ENCODE assay signal across 9 mouse cellular contexts in the genomic region with DNA sequence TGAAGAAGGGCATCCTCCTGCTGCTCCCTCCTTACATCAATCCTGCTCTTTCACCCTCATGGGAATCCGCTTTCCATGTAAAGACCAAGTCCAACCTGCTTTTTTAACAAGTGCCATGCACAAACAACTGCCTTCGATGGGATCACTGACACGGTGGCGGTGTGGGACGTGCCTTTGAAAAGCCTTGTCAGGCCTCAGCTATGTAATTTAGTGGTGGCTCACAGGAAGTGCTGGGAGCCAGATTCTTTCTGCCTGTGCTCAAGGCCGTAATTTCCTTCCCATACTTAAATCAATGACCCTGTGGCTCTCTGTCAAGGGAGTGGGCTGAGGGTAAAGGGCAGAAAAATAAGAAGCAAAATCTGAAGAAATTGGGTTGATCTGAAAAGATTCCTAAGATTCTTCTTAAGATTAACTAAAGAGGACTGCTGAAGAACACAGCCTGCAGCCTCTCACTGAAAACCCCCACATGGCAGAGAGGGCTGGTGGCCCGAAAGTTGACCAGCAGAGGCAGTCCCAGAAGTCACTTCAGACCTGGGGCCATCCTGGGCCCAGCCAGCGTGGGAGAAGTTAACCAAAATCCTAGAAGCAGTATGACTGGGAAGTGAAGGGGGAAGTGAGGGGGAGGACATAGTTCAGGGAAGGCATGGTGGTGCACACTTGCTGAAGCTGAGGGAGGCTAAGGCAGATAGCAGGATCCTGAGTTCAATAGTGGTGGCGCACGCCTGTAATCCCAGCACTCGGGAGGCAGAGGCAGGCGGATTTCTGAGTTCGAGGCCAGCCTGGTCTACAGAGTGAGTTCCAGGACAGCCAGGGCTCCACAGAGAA. TPM values are rescaled to one million over a fixed set of nuclear protein-coding genes. Genes with fewer than 3 reads are reported as not detected.
A peak's percentile ranks its signal among the peaks of the same experiment; 100 is the strongest.
DNase-seq lines count a peak whose midpoint lies in the region; ATAC-seq and TF ChIP-seq lines count a peak whose summit lies in the region.
"Had no signal": no experiment of that assay in that cellular context is flagged by ENCODE, and none has a peak within 500 bp of the region (broad histone marks: within the 10 kb centered on the region; RNA-seq: fewer than 3 reads in every experiment).

No protein-coding gene starts in this region.

- no peaks in the 10 kb centered on the region for H3K36me3 ChIP-seq in thymus, adult 2 months (ENCODE audit: control insufficient read depth, insufficient read depth, low read length)
- H3K36me3 ChIP-seq in embryonic facial prominence, embryonic 15.5 days = no peaks in the 10 kb centered on the region
- no peaks in the 10 kb centered on the region for H3K36me3 ChIP-seq in kidney, embryonic 16.5 days (ENCODE audit: insufficient read depth, low read length)
- H3K36me3 ChIP-seq in neural tube, embryonic 15.5 days = no peaks in the 10 kb centered on the region
- H3K36me3 ChIP-seq in forebrain, embryonic 10.5 days (replicated peaks) = 0 out of 2 replicates have a peak, but pooled peaks cover 8% of the 10 kb centered on the region
- H3K36me3 ChIP-seq: embryonic facial prominence, embryonic 12.5 days had no signal

- no peak overlapping the region for H3K4me3 ChIP-seq in thymus, adult 2 months (ENCODE audit: control insufficient read depth, insufficient read depth, low read length)
- H3K4me3 ChIP-seq in embryonic facial prominence, embryonic 15.5 days (replicated peaks) = no peak overlapping the region
- H3K4me3 ChIP-seq in kidney, embryonic 16.5 days (ENCODE audit: low read length) = no peak overlapping the region
- H3K4me3 ChIP-seq in neural tube, embryonic 15.5 days (replicated peaks) = no peak overlapping the region
- H3K4me3 ChIP-seq in forebrain, embryonic 10.5 days = no peak overlapping the region
- H3K4me3 ChIP-seq: embryonic facial prominence, embryonic 12.5 days had no signal

- TF ChIP-seq CTCF in thymus, adult 2 months (IDR thresholded peaks at IDR 0.05; ENCODE audit: borderline replicate concordance, control insufficient read depth, extremely low read depth, insufficient read depth, low read length, poor library complexity) = no peak

- ATAC-seq in embryonic facial prominence, embryonic 15.5 days (ENCODE audit: insufficient number of reproducible peaks, low FRiP score, low TSS enrichment, low read depth) = 0 out of 2 replicates have a peak, but pooled peaks have one; percentile 29
- ATAC-seq in kidney, embryonic 16.5 days (ENCODE audit: low FRiP score, low TSS enrichment) = peak; percentile 71
- ATAC-seq in neural tube, embryonic 15.5 days (ENCODE audit: low FRiP score) = no peak; the same call in 1 of the 2 replicates

- H3K4me1 ChIP-seq in thymus, adult 2 months (replicated peaks; ENCODE audit: control insufficient read depth, insufficient read depth, low read length) = peaks cover 3% of the 10 kb centered on the region; the same call in 1 of the 2 replicates
- H3K4me1 ChIP-seq in embryonic facial prominence, embryonic 15.5 days = peaks cover 16% of the 10 kb centered on the region
- peaks cover 51% of the 10 kb centered on the region for H3K4me1 ChIP-seq in kidney, embryonic 16.5 days (ENCODE audit: insufficient read depth, low read length)
- peaks cover 49% of the 10 kb centered on the region for H3K4me1 ChIP-seq in neural tube, embryonic 15.5 days
- peaks cover 20% of the 10 kb centered on the region for H3K4me1 ChIP-seq in forebrain, embryonic 10.5 days

- no peak overlapping the region for H3K9ac ChIP-seq in embryonic facial prominence, embryonic 15.5 days
- no peak overlapping the region for H3K9ac ChIP-seq in kidney, embryonic 16.5 days (replicated peaks; ENCODE audit: low read length)
- H3K9ac ChIP-seq in neural tube, embryonic 15.5 days (replicated peaks) = no peak overlapping the region
- H3K9ac ChIP-seq: embryonic facial prominence, embryonic 12.5 days had no signal

- H3K9me3 ChIP-seq in embryonic facial prominence, embryonic 15.5 days (replicated peaks) = no peaks in the 10 kb centered on the region
- H3K9me3 ChIP-seq in kidney, embryonic 16.5 days (ENCODE audit: low read length) = no peaks in the 10 kb centered on the region
- H3K9me3 ChIP-seq in neural tube, embryonic 15.5 days (replicated peaks) = no peaks in the 10 kb centered on the region
- no peaks in the 10 kb centered on the region for H3K9me3 ChIP-seq in forebrain, embryonic 10.5 days
- H3K9me3 ChIP-seq: embryonic facial prominence, embryonic 12.5 days had no signal

- peak; percentile 17 for DNase-seq in thymus, postnatal 4 days
- no peak for DNase-seq in thymus, adult 2 months
- DNase-seq in spleen, adult 12 weeks (ENCODE audit: low spot score) = no peak
- no peak for DNase-seq in layer of hippocampus, postnatal 36 days
- no peak for DNase-seq in forebrain, embryonic 10.5 days (ENCODE audit: extremely low spot score, low spot score)

- TF ChIP-seq POLR2A in thymus, adult 2 months (IDR thresholded peaks at IDR 0.05; ENCODE audit: control insufficient read depth, extremely low read depth, insufficient read depth, low read length, poor library complexity) = no peak

- no peak overlapping the region for H3K27ac ChIP-seq in thymus, adult 2 months (ENCODE audit: control insufficient read depth, insufficient read depth, low read length)
- peak overlapping the region; percentile 45 for H3K27ac ChIP-seq in embryonic facial prominence, embryonic 15.5 days (replicated peaks)
- H3K27ac ChIP-seq in kidney, embryonic 16.5 days (ENCODE audit: low read length) = peak overlapping the region; percentile 93
- H3K27ac ChIP-seq in neural tube, embryonic 15.5 days (replicated peaks) = peak overlapping the region; percentile 34
- H3K27ac ChIP-seq in forebrain, embryonic 10.5 days = no peak overlapping the region
- H3K27ac ChIP-seq: embryonic facial prominence, embryonic 12.5 days had no signal

- WGBS in thymus, adult 2 months = 68% methylated on average over 13 of the region's 13 CpGs
- 54% methylated on average over 13 of the region's 13 CpGs for WGBS in embryonic facial prominence, embryonic 15.5 days
- 32% methylated on average over 13 of the region's 13 CpGs for WGBS in kidney, embryonic 16.5 days
- 60% methylated on average over 13 of the region's 13 CpGs for WGBS in neural tube, embryonic 15.5 days
- 82% methylated on average over 13 of the region's 13 CpGs for WGBS in forebrain, embryonic 10.5 days

- no peak overlapping the region for H3K4me2 ChIP-seq in embryonic facial prominence, embryonic 15.5 days (replicated peaks)
- no peak overlapping the region for H3K4me2 ChIP-seq in kidney, embryonic 16.5 days (replicated peaks; ENCODE audit: low read depth, low read length)
- H3K4me2 ChIP-seq in neural tube, embryonic 15.5 days = no peak overlapping the region
- H3K4me2 ChIP-seq: embryonic facial prominence, embryonic 12.5 days had no signal

- no peaks in the 10 kb centered on the region for H3K27me3 ChIP-seq in thymus, adult 2 months (ENCODE audit: control insufficient read depth, insufficient read depth, low read length)
- H3K27me3 ChIP-seq in embryonic facial prominence, embryonic 15.5 days = no peaks in the 10 kb centered on the region
- no peaks in the 10 kb centered on the region for H3K27me3 ChIP-seq in kidney, embryonic 16.5 days (ENCODE audit: insufficient read depth, low read length)
- H3K27me3 ChIP-seq in neural tube, embryonic 15.5 days (replicated peaks) = no peaks in the 10 kb centered on the region
- H3K27me3 ChIP-seq in forebrain, embryonic 10.5 days (ENCODE audit: poor library complexity, severe bottlenecking) = no peaks in the 10 kb centered on the region
- H3K27me3 ChIP-seq: embryonic facial prominence, embryonic 12.5 days had no signal

RNA-seq across cellular contexts. Expression of a gene that starts 33.3 kb away (rescaled TPM):
- 13.4 and 14.4 TPM in 2 replicates for polyA plus RNA-seq in thymus, adult 2 months (2012; rRNA removed)
- polyA plus RNA-seq in embryonic facial prominence, embryonic 15.5 days (2015; fragmentation: Nextera tagmentation; extraction: Ambion mirVana) = 16.8 and 17.2 TPM in 2 replicates
- 17.3 and 18.9 TPM in 2 replicates for polyA plus RNA-seq in kidney, embryonic 16.5 days (2015; fragmentation: Nextera tagmentation; extraction: Ambion mirVana)
- polyA plus RNA-seq in neural tube, embryonic 15.5 days (2015; fragmentation: Nextera tagmentation; extraction: Ambion mirVana) = 26.0 and 27.4 TPM in 2 replicates
- 100 to 1,000 TPM; 129 to 133 TPM for total RNA-seq in layer of hippocampus, postnatal 36 days (2021)
- 30.3 and 32.2 TPM in 2 replicates for polyA plus RNA-seq in forebrain, embryonic 10.5 days (2016; fragmentation: Nextera tagmentation; extraction: Ambion mirVana)

Comparison
In these comparisons a context has a peak if more than half of its experiments do, and no peak if none do; other contexts are left out.
1. H3K27ac ChIP-seq: peak in embryonic facial prominence, embryonic 15.5 days (single experiment), kidney, embryonic 16.5 days (single experiment) and neural tube, embryonic 15.5 days (single experiment); none in thymus, adult 2 months (single experiment) and forebrain, embryonic 10.5 days (single experiment).